Mouse (Mus musculus): ENCODE measurements around the gene Izumo4. TPM values are rescaled to one million over a fixed set of nuclear protein-coding genes. Genes with fewer than 3 reads are reported as not detected.

The Izumo4 gene
- total RNA-seq (2022): 10 to 100 TPM; 44.2 to 67.8 (median 57.0) TPM

GRCm38 (mm10) chr10:80701721-80702535 lies at the start of gene Izumo4, which contains the start of gene Mob3a:
Gene Izumo4, plus strand, starts transcription at chr10:80702184.
Gene Mob3a, minus strand, starts transcription at chr10:80701977.
- DNase-seq (ENCODE audit: low spot score in 2 of 2): peak; percentile 92 to 99

GRCm38 (mm10) chr10:80653156-80653720 lies 48.7 kb upstream of the Izumo4 start:
- DNase-seq (ENCODE audit: low spot score in 2 of 2): no peak

- no peak for DNase-seq (ENCODE audit: low spot score in 2 of 2)
Observed at GRCm38 (mm10) chr10:80654866-80655265, 47.1 kb upstream of the Izumo4 start.

- no peak for DNase-seq (ENCODE audit: low spot score in 2 of 2)
Observed at GRCm38 (mm10) chr10:80655406-80656129, 46.4 kb upstream of the Izumo4 start.

- DNase-seq (ENCODE audit: low spot score in 2 of 2): peak; percentile 76 to 95
Observed at GRCm38 (mm10) chr10:80656130-80656862, 45.7 kb upstream of the Izumo4 start.

- peak in 1 of 2 experiments; percentile 44 for DNase-seq (ENCODE audit: low spot score in 2 of 2)
Observed at GRCm38 (mm10) chr10:80656863-80657623, 44.9 kb upstream of the Izumo4 start, which contains the start of gene Btbd2. Gene Btbd2, minus strand, starts transcription at chr10:80657071.

GRCm38 (mm10) chr10:80658194-80658840 lies 43.7 kb upstream of the Izumo4 start:
- DNase-seq (ENCODE audit: low spot score in 2 of 2): no peak

GRCm38 (mm10) chr10:80658841-80659202 lies 43.2 kb upstream of the Izumo4 start:
- no peak for DNase-seq (ENCODE audit: low spot score in 2 of 2)

- peak in 1 of 2 experiments; percentile 56 for DNase-seq (ENCODE audit: low spot score in 2 of 2)
Observed at GRCm38 (mm10) chr10:80659213-80659612, 42.8 kb upstream of the Izumo4 start.

- DNase-seq (ENCODE audit: low spot score in 2 of 2): no peak
Observed at GRCm38 (mm10) chr10:80661149-80661548, 40.8 kb upstream of the Izumo4 start.

- no peak for DNase-seq (ENCODE audit: low spot score in 2 of 2)
Observed at GRCm38 (mm10) chr10:80663485-80664196, 38.3 kb upstream of the Izumo4 start.

- DNase-seq (ENCODE audit: low spot score in 2 of 2): no peak
Observed at GRCm38 (mm10) chr10:80664197-80665015, 37.6 kb upstream of the Izumo4 start.

GRCm38 (mm10) chr10:80665016-80665380 lies 37.0 kb upstream of the Izumo4 start:
- DNase-seq (ENCODE audit: low spot score in 2 of 2): no peak

GRCm38 (mm10) chr10:80665459-80665858 lies 36.5 kb upstream of the Izumo4 start:
- no peak for DNase-seq (ENCODE audit: low spot score in 2 of 2)

- DNase-seq (ENCODE audit: low spot score in 2 of 2): no peak
Observed at GRCm38 (mm10) chr10:80665981-80666733, 35.8 kb upstream of the Izumo4 start.

- DNase-seq (ENCODE audit: low spot score in 2 of 2): no peak
Observed at GRCm38 (mm10) chr10:80666837-80667412, 35.1 kb upstream of the Izumo4 start.

GRCm38 (mm10) chr10:80668614-80669013 lies 33.4 kb upstream of the Izumo4 start:
- no peak for DNase-seq (ENCODE audit: low spot score in 2 of 2)

GRCm38 (mm10) chr10:80669018-80669417 lies 33.0 kb upstream of the Izumo4 start:
- no peak for DNase-seq (ENCODE audit: low spot score in 2 of 2)

Measured in left cerebral cortex, adult 8-10 months (tissue).